Mouse (Mus musculus): ENCODE measurements at regions not wholly inside any gene's neighbourhood (a gene's known extent, or its start where the extent isn't known, plus 50 kb on each side); places are given as distances from the start of the nearest gene placed in this dataset.

DNA sequence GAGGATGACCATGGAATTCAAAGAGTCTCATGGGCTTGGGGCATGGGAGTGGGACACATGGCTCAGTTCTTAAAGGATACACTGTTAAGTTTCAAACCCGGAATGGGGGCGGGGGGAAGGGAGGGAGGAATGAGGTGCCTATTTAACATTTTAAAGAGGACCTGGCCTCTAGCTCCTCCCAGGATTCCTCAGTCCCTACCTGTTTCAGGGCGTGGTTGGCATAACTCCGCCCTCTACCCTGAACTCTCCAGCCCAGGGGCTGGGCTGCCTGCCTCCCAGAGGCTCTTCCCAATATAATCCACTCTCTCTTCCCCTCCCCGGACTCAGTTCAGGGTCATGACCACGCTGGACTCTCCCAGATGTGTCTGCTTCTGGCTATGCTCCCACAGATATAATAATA is 108.0 kb downstream of the 2410131K14Rik start:
- ATAC-seq, result no peak
- no peaks in the 10 kb centered on the region for H3K27me3 ChIP-seq (replicated peaks; ENCODE audit: insufficient read depth, low read length)
- TF ChIP-seq CTCF (IDR thresholded peaks at IDR 0.05) (no peak), EP300 (IDR thresholded peaks at IDR 0.05) (no peak)
- H3K9ac ChIP-seq (replicated peaks; ENCODE audit: low read depth), result no peak overlapping the region
- no peak overlapping the region for H3K27ac ChIP-seq (ENCODE audit: low read length)
- no peaks in the 10 kb centered on the region for H3K9me3 ChIP-seq (ENCODE audit: low read length)
- WGBS, result 61% methylated on average over 6 of the region's 6 CpGs
- H3K4me2 ChIP-seq (replicated peaks; ENCODE audit: low read depth, low read length), result no peak overlapping the region
- DNase-seq (ENCODE audit: low spot score), result no peak
- no peaks in the 10 kb centered on the region for H3K36me3 ChIP-seq (ENCODE audit: insufficient read depth, low read length)
- no peak overlapping the region for H3K4me3 ChIP-seq (ENCODE audit: low read depth, low read length)
- peaks cover 8% of the 10 kb centered on the region for H3K4me1 ChIP-seq (ENCODE audit: insufficient read depth, low read depth, low read length)

DNA sequence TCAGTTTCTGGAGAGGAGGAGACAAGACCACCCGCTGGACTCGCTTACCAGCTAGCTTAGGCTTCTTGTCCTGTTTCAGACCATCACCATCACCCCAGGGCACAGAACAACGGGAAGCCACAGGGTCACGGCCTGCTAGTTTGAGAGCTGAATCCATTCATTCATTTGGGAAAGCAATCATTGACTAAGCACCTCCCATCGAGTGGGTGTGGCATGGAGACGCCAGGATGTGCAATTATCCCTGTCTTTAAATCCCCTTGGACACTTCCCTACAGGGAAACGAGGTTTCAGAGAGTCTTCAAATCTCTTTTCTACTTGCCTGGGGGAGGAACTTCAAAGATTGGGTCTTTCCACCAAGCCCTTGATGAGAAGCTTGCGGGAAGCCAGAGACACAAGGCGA is 108.7 kb downstream of the 2410131K14Rik start:
- no peak overlapping the region for H3K27ac ChIP-seq (ENCODE audit: low read length)
- H3K27me3 ChIP-seq (replicated peaks; ENCODE audit: insufficient read depth, low read length), result no peaks in the 10 kb centered on the region
- no peaks in the 10 kb centered on the region for H3K9me3 ChIP-seq (ENCODE audit: low read length)
- DNase-seq (ENCODE audit: low spot score), result no peak
- H3K9ac ChIP-seq (replicated peaks; ENCODE audit: low read depth), result no peak overlapping the region
- no peak for ATAC-seq
- no peak overlapping the region for H3K4me3 ChIP-seq (ENCODE audit: low read depth, low read length)
- no peaks in the 10 kb centered on the region for H3K36me3 ChIP-seq (ENCODE audit: insufficient read depth, low read length)
- TF ChIP-seq EP300 (IDR thresholded peaks at IDR 0.05) (no peak), CTCF (IDR thresholded peaks at IDR 0.05) (no peak)
- peaks cover 8% of the 10 kb centered on the region for H3K4me1 ChIP-seq (ENCODE audit: insufficient read depth, low read depth, low read length)
- no peak overlapping the region for H3K4me2 ChIP-seq (replicated peaks; ENCODE audit: low read depth, low read length)
- WGBS, result 35% methylated on average over 9 of the region's 9 CpGs

DNA sequence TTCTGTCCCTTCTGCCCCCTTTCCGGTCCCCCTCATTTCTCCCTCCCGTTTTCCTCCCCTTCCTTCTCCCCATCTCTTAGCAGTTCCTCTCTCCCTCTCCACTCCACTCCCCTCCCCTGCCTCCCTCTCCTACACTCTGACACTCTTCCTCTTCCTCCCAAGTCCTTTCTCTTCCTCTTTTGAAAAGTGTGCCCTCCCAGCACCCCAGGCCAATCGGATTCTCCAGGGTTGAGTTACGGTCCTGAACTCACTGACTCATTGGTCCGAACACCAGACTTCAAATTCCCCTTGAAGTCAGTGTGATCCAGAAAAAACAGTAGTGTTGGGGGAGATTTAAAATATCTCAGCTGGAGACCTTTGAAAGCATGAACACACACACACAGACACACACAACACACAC is 109.1 kb downstream of the 2410131K14Rik start:
- Histone ChIP-seq H3K9me3 (ENCODE audit: low read length) (no peaks in the 10 kb centered on the region), H3K27me3 (replicated peaks; ENCODE audit: insufficient read depth, low read length) (no peaks in the 10 kb centered on the region), H3K4me3 (ENCODE audit: low read depth, low read length) (no peak overlapping the region), H3K4me1 (ENCODE audit: insufficient read depth, low read depth, low read length) (peaks cover 8% of the 10 kb centered on the region), H3K27ac (ENCODE audit: low read length) (no peak overlapping the region), H3K36me3 (ENCODE audit: insufficient read depth, low read length) (no peaks in the 10 kb centered on the region), H3K9ac (replicated peaks; ENCODE audit: low read depth) (no peak overlapping the region), H3K4me2 (replicated peaks; ENCODE audit: low read depth, low read length) (no peak overlapping the region)
- peak; percentile 43 for DNase-seq (ENCODE audit: low spot score)
- WGBS, result 29% methylated on average over 5 of the region's 5 CpGs
- peak; percentile 57 for ATAC-seq
- no peak for TF ChIP-seq CTCF (IDR thresholded peaks at IDR 0.05)
- no peak for TF ChIP-seq EP300 (IDR thresholded peaks at IDR 0.05)

DNA sequence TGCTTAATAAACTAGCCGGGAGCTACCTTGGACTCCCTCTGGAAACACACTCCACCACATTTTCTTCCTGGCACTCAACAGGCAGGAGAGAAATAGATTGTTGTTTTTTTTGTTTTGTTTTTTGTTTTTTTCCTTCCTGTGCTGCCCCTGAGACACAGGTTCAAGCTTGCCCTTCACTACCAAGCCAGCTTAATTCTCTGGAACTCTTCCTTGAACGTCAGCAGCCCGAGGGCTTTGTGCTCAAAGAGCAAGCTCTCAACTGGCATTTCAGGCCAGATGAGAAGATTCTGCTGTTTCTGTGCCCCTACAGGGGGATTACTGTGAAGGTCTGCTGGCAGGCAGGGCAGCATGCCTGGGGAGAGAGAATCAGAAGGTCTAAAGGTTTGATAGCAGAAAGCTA is 109.8 kb downstream of the 2410131K14Rik start:
- peaks cover 8% of the 10 kb centered on the region for H3K4me1 ChIP-seq (ENCODE audit: insufficient read depth, low read depth, low read length)
- 26% methylated on average over 3 of the region's 3 CpGs for WGBS
- H3K4me3 ChIP-seq (ENCODE audit: low read depth, low read length), result no peak overlapping the region
- no peaks in the 10 kb centered on the region for H3K27me3 ChIP-seq (replicated peaks; ENCODE audit: insufficient read depth, low read length)
- H3K36me3 ChIP-seq (ENCODE audit: insufficient read depth, low read length), result no peaks in the 10 kb centered on the region
- DNase-seq (ENCODE audit: low spot score) (no peak), ATAC-seq (no peak)
- TF ChIP-seq CTCF (IDR thresholded peaks at IDR 0.05) (no peak), EP300 (IDR thresholded peaks at IDR 0.05) (no peak)
- no peak overlapping the region for H3K27ac ChIP-seq (ENCODE audit: low read length)
- H3K9ac ChIP-seq (replicated peaks; ENCODE audit: low read depth), result no peak overlapping the region
- no peak overlapping the region for H3K4me2 ChIP-seq (replicated peaks; ENCODE audit: low read depth, low read length)
- H3K9me3 ChIP-seq (ENCODE audit: low read length), result no peaks in the 10 kb centered on the region

DNA sequence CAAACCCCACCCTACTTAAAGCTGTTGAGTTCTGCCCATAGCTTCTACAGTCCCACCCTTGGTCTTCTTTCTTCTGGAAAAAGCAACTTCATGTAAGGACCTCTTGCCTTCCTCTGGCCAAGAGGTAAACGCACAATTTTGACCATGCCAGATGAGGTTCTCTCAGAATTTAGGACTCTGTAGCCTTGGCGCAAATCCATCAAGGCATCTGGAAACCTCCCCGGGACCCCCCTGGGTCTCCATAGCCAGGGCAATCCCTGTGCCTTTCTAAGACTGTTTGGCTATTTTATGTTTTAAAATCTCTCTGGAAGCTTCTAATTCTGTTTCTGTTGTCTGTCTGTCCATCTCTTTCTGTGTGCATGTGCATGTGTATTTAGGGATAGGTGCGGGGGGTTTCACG is 110.3 kb downstream of the 2410131K14Rik start:
- H3K4me1 ChIP-seq (ENCODE audit: insufficient read depth, low read depth, low read length), result peaks cover 8% of the 10 kb centered on the region
- no peak for ATAC-seq
- TF ChIP-seq CTCF (IDR thresholded peaks at IDR 0.05), result no peak
- H3K36me3 ChIP-seq (ENCODE audit: insufficient read depth, low read length), result no peaks in the 10 kb centered on the region
- H3K27ac ChIP-seq (ENCODE audit: low read length), result no peak overlapping the region
- no peak overlapping the region for H3K4me3 ChIP-seq (ENCODE audit: low read depth, low read length)
- WGBS, result 74% methylated on average over 5 of the region's 5 CpGs
- no peaks in the 10 kb centered on the region for H3K9me3 ChIP-seq (ENCODE audit: low read length)
- H3K9ac ChIP-seq (replicated peaks; ENCODE audit: low read depth), result no peak overlapping the region
- H3K4me2 ChIP-seq (replicated peaks; ENCODE audit: low read depth, low read length), result no peak overlapping the region
- no peaks in the 10 kb centered on the region for H3K27me3 ChIP-seq (replicated peaks; ENCODE audit: insufficient read depth, low read length)
- DNase-seq (ENCODE audit: low spot score), result no peak

DNA sequence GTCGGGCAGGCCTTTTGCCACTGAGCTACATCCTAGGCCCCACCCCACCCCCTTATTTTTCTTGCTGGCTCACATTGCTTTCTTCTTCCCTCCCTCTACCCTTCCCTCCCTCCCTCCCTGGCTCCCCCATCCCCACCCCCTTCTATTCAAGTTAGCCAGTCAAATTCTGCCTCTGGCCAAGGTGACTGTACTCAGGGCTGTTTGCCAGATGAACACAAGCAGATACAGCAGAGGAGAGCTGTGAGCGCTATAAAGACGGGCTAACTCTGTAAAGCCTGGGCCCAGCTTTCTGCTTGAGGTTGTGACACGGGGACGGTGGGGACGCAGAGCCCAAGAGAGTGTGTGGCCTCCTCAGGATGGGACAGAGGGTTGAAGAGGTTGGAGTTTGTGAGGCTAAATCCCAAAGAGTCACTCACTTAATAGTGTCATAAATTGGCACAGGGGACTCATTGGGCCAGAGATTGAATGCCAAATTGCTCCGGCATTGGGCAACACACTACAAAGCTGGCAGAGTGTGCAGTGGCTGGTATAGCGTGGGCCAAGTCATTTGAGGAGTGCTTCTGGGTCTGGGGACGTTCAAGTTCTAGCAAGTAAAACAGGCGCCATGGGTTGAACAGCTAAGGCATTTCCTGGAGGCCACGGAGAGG is 110.8 kb downstream of the 2410131K14Rik start:
- no peaks in the 10 kb centered on the region for H3K9me3 ChIP-seq (ENCODE audit: low read length)
- H3K27me3 ChIP-seq (replicated peaks; ENCODE audit: insufficient read depth, low read length), result no peaks in the 10 kb centered on the region
- no peak overlapping the region for H3K4me2 ChIP-seq (replicated peaks; ENCODE audit: low read depth, low read length)
- TF ChIP-seq CTCF (IDR thresholded peaks at IDR 0.05) (no peak), EP300 (IDR thresholded peaks at IDR 0.05) (no peak)
- H3K27ac ChIP-seq (ENCODE audit: low read length), result no peak overlapping the region
- no peak overlapping the region for H3K4me3 ChIP-seq (ENCODE audit: low read depth, low read length)
- H3K9ac ChIP-seq (replicated peaks; ENCODE audit: low read depth), result no peak overlapping the region
- DNase-seq (ENCODE audit: low spot score) (peak; percentile 60), ATAC-seq (peak; percentile 67)
- H3K36me3 ChIP-seq (ENCODE audit: insufficient read depth, low read length), result no peaks in the 10 kb centered on the region
- H3K4me1 ChIP-seq (ENCODE audit: insufficient read depth, low read depth, low read length), result peaks cover 8% of the 10 kb centered on the region
- 42% methylated on average over 11 of the region's 11 CpGs for WGBS
